Mouse (Mus musculus) kidney, adult 2 months (tissue): ENCODE data around the gene Arfgef2.

Experiments used
- CTCF ChIP-seq: fragments of 200-500 bp; conservative IDR thresholded peaks from 2 replicates; pipeline ENCODE4 v1.5.1; 2011; ENCODE audit warnings: low read depth, mild to moderate bottlenecking, control low read depth, low read length, moderate library complexity, mixed read lengths; ENCODE audit not compliant: insufficient read depth, insufficient read length
- POLR2A ChIP-seq: fragments of 200-500 bp; IDR thresholded peaks from one replicate; pipeline ENCODE4 v1.6.1; 2011; ENCODE audit warnings: low read depth, low read length, control low read depth

DNA sequence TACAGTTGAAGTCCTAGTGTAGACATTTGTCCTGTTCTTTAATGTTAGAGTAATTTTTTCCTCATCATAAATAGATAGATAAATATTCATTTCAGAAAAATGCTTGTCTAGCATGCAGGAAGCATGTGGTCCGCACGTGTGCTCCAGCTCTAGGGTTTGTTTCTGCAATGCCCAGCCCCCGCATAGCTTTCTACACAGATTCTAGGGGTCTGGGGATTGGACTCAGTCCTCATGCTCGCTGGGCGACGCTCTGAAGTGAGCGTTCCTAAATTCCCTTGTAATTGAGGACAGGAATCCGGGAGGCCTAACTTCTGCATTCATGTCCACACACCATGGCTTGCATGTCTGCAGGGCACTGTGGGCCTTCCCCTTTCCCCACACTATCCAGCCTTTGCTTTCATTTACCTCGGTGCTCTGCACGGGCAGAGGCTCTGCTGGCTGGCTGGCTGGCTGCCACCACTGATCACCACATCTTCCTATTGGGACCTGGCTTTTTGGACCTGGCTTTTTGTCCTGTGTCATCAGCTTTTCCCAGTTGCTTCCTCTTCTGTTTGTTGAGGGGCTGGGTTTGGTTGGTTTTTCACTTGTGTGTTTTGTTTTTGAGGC, 69.4 kb downstream of the Arfgef2 start:
- TF ChIP-seq CTCF (no peak), POLR2A (no peak)
